Mouse (Mus musculus) gastrocnemius, postnatal 25 days (tissue): ENCODE data around the gene Capn2. TPM values are rescaled to one million over a fixed set of nuclear protein-coding genes. Genes with fewer than 3 reads are reported as not detected.

ENCODE experiments used
- DNase-seq: peaks from one replicate; pipeline ENCODE4 v3.0.0; 2022
- total RNA-seq, 2 experiments: library from RNA; stranded (reverse); gene quantifications; 1 replicate in 1 of 2; 2 replicates in 1 of 2; pipeline ENCODE4 v1.2.3; 2021

Gene Capn2
- total RNA-seq, 2 experiments from 2014 or later = 52.0 to 59.4 TPM

GRCm38 (mm10) chr1:182502491-182503050, 14.8 kb downstream of the Capn2 start:
- DNase-seq = no peak

- peak; percentile 45 for DNase-seq
Measured at GRCm38 (mm10) chr1:182501815-182502405, 15.5 kb downstream of the Capn2 start.

- no peak for DNase-seq
Measured at GRCm38 (mm10) chr1:182500843-182501242, 16.6 kb downstream of the Capn2 start.

GRCm38 (mm10) chr1:182500224-182500623, 17.2 kb downstream of the Capn2 start:
- DNase-seq = no peak

GRCm38 (mm10) chr1:182499443-182500089, 17.8 kb downstream of the Capn2 start:
- no peak for DNase-seq

GRCm38 (mm10) chr1:182497736-182498135, 19.7 kb downstream of the Capn2 start:
- DNase-seq = no peak

- no peak for DNase-seq
Measured at GRCm38 (mm10) chr1:182496685-182497084, 20.7 kb downstream of the Capn2 start.

- DNase-seq = no peak
Measured at GRCm38 (mm10) chr1:182494285-182495145, 22.9 kb downstream of the Capn2 start.

GRCm38 (mm10) chr1:182491839-182492238, 25.6 kb downstream of the Capn2 start:
- no peak for DNase-seq

- DNase-seq = no peak
Measured at GRCm38 (mm10) chr1:182490568-182490967, 26.8 kb downstream of the Capn2 start.

GRCm38 (mm10) chr1:182489803-182490452, 27.5 kb downstream of the Capn2 start:
- DNase-seq = peak; percentile 92

GRCm38 (mm10) chr1:182488503-182488902, 28.9 kb downstream of the Capn2 start:
- no peak for DNase-seq

- peak; percentile 59 for DNase-seq
Measured at GRCm38 (mm10) chr1:182483910-182484274, 33.5 kb downstream of the Capn2 start.

- no peak for DNase-seq
Measured at GRCm38 (mm10) chr1:182482991-182483909, 34.2 kb downstream of the Capn2 start.

GRCm38 (mm10) chr1:182481646-182482295, 35.6 kb downstream of the Capn2 start:
- DNase-seq = no peak

GRCm38 (mm10) chr1:182481138-182481537, 36.3 kb downstream of the Capn2 start:
- DNase-seq = no peak

GRCm38 (mm10) chr1:182478935-182479334, 38.5 kb downstream of the Capn2 start:
- no peak for DNase-seq

- DNase-seq = no peak
Measured at GRCm38 (mm10) chr1:182475005-182475796, 42.2 kb downstream of the Capn2 start.

- DNase-seq = no peak
Measured at GRCm38 (mm10) chr1:182465978-182466377, 51.4 kb downstream of the Capn2 start.

GRCm38 (mm10) chr1:182465309-182465708, 52.1 kb downstream of the Capn2 start:
- no peak for DNase-seq
